Mouse (Mus musculus): ENCODE data around the gene Acyp1. TPM values are rescaled to one million over a fixed set of nuclear protein-coding genes. Genes with fewer than 3 reads are reported as not detected.

The Acyp1 gene
- polyA plus RNA-seq (2012; rRNA removed; ENCODE audit: low replicate concordance) = 5.3 and 7.1 TPM in 2 replicates

DNA sequence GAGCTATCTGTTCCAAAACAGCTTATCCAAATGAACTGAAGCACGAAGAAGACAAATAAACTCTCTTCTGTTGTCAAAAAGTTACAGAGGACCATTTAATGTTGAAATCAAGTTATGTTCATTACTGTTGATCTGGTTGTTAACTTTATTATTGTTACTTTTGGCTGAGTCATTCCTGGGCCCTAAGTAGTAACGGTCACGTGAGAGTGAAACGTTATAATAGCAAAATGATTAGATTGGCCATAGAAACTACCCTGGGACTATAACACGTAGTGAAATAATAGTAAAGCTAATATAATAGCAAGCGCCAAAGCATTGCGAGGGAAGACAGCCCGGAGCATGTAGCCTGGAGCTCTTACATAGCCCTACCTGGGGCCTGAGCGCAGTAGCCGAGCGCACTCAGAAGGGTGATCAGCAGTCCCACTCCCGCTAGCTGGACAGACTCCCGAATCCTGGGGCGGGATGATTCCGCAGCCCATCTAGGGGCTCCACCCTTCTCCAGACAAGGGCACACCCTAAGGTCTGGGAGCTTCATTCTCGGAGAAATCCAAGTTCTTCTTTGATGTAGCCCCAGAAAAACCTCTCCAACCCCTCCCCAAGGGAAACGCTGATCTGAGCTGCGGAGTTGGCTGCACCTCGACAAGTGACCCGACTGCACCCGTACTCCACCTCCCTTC, at the start of gene Acyp1:
TSS of gene Acyp1 (minus strand) at position 630 of the 677 bp plus-strand sequence.

DNA sequence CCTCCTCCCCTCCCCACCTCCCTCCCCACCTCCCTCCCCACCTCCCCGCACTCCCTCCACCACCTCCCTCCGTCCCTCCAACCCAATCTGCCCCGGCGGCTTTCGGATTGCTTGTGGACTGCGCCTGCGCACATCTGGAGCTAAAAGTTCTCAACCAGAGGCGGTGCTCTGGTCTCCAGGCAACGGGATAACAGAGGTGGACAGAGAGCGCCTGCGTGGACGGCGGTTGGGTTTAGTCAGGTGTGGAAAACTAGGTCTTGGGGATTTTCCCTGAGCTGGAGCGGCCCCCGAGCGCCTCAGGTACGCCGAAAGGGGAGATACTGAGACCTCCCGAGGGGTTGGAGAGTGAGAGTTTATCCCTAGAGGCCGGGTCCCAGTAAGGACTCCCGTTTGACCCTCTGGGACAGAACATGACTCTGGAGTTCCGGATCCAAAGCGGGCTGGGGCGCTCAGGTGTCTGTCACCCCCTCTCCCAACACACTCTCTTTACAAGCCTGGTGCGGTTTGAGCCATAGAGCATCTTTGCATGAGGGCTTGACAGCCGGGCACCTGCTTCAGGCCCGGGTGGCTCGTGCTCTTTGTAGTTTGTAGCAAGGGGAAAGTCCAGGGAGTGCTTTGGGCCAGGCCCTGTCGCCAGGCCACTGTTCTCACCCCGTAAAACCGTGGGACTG, 383 bp upstream of the Acyp1 start, which contains the start of gene Zc2hc1c:
TSS of gene Zc2hc1c (plus strand) at position 106 of the 671 bp plus-strand sequence.

DNA sequence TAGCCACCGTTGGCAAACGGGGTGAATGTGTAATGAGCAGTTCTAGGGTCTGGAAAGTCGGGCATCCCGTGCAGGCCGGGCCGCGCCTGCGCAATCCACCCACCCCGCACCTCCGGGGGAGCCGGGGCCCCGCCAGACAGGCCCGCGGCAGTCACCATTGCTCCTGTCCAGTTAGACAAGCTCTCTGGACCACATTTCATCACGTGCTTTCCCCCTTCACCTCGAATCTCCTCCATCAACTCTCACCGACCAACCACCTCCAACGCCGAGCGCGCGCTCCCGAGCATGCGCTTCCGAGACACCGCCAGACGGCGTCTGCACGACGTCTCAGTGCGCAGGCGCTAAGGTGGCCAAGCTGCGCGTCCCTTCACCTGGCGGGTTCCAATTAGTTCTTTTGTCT, 17.9 kb downstream of the Acyp1 start, which contains the start of gene Mlh3:
TSS of gene Mlh3 (minus strand) at position 281 of the 400 bp plus-strand sequence.

Other genes with a start within 250 kb of the Acyp1 start
- 3.6 and 4.1 TPM in 2 replicates for gene Prox2, start 177.7 kb downstream of the Acyp1 start, polyA plus RNA-seq (2012; rRNA removed; ENCODE audit: low replicate concordance)
- 115 and 212 TPM in 2 replicates for gene Dlst, start 177.6 kb downstream of the Acyp1 start, polyA plus RNA-seq (2012; rRNA removed; ENCODE audit: low replicate concordance)
- 2.2 and 2.7 TPM in 2 replicates for gene Rps6kl1, start 137.2 kb downstream of the Acyp1 start, polyA plus RNA-seq (2012; rRNA removed; ENCODE audit: low replicate concordance)
- 2.6 and 4.5 TPM in 2 replicates for gene Pgf, start 110.6 kb downstream of the Acyp1 start, polyA plus RNA-seq (2012; rRNA removed; ENCODE audit: low replicate concordance)
- gene Eif2b2, start 69.0 kb downstream of the Acyp1 start, polyA plus RNA-seq (2012; rRNA removed; ENCODE audit: low replicate concordance) = 92.9 and 109 TPM in 2 replicates
- gene Mlh3, start 17.8 kb downstream of the Acyp1 start, polyA plus RNA-seq (2012; rRNA removed; ENCODE audit: low replicate concordance) = 3.1 and 5.8 TPM in 2 replicates
- 0.18 and 0.46 TPM in 2 replicates for gene Zc2hc1c, start 153 bp upstream of the Acyp1 start, polyA plus RNA-seq (2012; rRNA removed; ENCODE audit: low replicate concordance)
- 26.1 and 36.5 TPM in 2 replicates for gene Nek9, start 50.9 kb upstream of the Acyp1 start, polyA plus RNA-seq (2012; rRNA removed; ENCODE audit: low replicate concordance)
- gene Tmed10, start 86.4 kb upstream of the Acyp1 start, polyA plus RNA-seq (2012; rRNA removed; ENCODE audit: low replicate concordance) = 191 and 335 TPM in 2 replicates
- gene Fos, start 185.5 kb upstream of the Acyp1 start, polyA plus RNA-seq (2012; rRNA removed; ENCODE audit: low replicate concordance) = 32.5 and 34.1 TPM in 2 replicates

Measured in mammary gland, adult 2 months (tissue).